Comparison of ENCODE assay signal across 19 mouse cellular contexts in the genomic region with DNA sequence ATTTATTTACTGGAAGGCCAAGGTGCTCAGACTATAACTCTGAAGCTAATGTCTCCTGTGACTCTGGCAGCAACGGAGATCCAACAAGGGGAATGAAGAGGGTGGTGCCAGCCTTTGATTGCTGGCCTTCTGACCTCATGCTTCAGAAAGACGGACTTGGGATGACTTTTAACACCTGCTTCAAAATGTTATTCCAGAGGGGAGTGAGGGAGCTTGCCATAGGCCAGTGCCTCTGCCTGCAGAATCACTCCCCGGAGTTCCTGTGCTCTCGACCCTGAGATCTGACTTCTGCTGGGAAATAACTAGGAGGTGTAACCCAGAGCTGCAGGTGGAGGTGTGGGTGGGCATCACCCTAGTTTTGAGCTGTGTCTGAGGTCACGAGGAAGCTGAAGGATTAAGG.
"Had no signal": no experiment of that assay in that cellular context is flagged by ENCODE, and none has a peak within 500 bp of the region (broad histone marks: within the 10 kb centered on the region; RNA-seq: fewer than 3 reads in every experiment).

No protein-coding gene starts in this region.

- H3K36me3 ChIP-seq: hindbrain, embryonic 15.5 days; limb, embryonic 10.5 days; limb, embryonic 13.5 days; liver, embryonic 12.5 days; liver, embryonic 15.5 days; midbrain, embryonic 10.5 days; midbrain, embryonic 13.5 days; neural tube, embryonic 13.5 days had no signal

- DNase-seq: kidney, adult 9 months; layer of hippocampus, adult 9-11 months; liver; retina, postnatal 1 day; right cerebral cortex, postnatal 25 days; spleen, adult 18-20 months; thymus, postnatal 25 days had no signal

- H3K4me2 ChIP-seq: hindbrain, embryonic 15.5 days; limb, embryonic 13.5 days; liver, embryonic 12.5 days; liver, embryonic 15.5 days; midbrain, embryonic 13.5 days; neural tube, embryonic 13.5 days had no signal

- H3K4me3 ChIP-seq: hindbrain, embryonic 15.5 days; layer of hippocampus, adult 2 months; limb, embryonic 10.5 days; limb, embryonic 13.5 days; liver, embryonic 12.5 days; liver, embryonic 15.5 days; megakaryocyte, embryonic 14.5 days; midbrain, embryonic 10.5 days; midbrain, embryonic 13.5 days; myocyte; neural tube, embryonic 13.5 days had no signal

- ATAC-seq: liver, embryonic 12.5 days; midbrain, embryonic 13.5 days; midbrain, embryonic 16.5 days had no signal

- H3K4me1 ChIP-seq: limb, embryonic 10.5 days; limb, embryonic 13.5 days; liver, embryonic 12.5 days; liver, embryonic 15.5 days had no signal

- H3K27ac ChIP-seq: hindbrain, embryonic 15.5 days; layer of hippocampus, adult 2 months; limb, embryonic 10.5 days; limb, embryonic 13.5 days; liver, embryonic 12.5 days; liver, embryonic 15.5 days; midbrain, embryonic 10.5 days; midbrain, embryonic 13.5 days; neural tube, embryonic 13.5 days had no signal

- H3K9ac ChIP-seq: hindbrain, embryonic 15.5 days; limb, embryonic 13.5 days; liver, embryonic 12.5 days; liver, embryonic 15.5 days; midbrain, embryonic 13.5 days; neural tube, embryonic 13.5 days had no signal

- H3K9me3 ChIP-seq: hindbrain, embryonic 15.5 days; limb, embryonic 10.5 days; liver, embryonic 12.5 days; liver, embryonic 15.5 days; megakaryocyte, embryonic 14.5 days; midbrain, embryonic 13.5 days; neural tube, embryonic 13.5 days had no signal

- H3K27me3 ChIP-seq: hindbrain, embryonic 15.5 days; limb, embryonic 13.5 days; liver, embryonic 12.5 days; liver, embryonic 15.5 days; midbrain, embryonic 13.5 days; neural tube, embryonic 13.5 days had no signal
